Mouse (Mus musculus): ENCODE results near the gene Crybg1.

DNA sequence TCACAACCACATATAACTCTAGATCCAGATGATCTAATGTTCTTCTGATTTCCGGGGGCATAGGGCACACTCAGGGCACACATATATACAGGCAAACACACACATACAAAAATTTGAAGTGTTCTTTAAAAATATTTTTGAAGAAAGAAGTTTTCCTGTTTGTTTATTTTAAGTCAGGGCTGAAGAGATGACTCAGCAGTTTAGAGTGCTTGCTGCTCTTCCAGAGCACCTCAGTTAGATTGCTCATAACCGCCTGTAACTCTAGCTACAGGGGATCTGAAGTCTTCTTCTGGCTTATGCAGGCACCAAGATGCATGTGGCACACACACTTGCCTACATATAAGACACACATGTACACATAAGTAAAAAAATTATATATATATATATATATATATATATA, 56.9 kb downstream of the Crybg1 start:
- TF ChIP-seq CTCF (IDR thresholded peaks at IDR 0.05; ENCODE audit: extremely low read depth, insufficient read depth, insufficient read length, insufficient replicate concordance) (no peak), POLR2A (IDR thresholded peaks at IDR 0.05; ENCODE audit: low read depth, low read length) (no peak)

Data from spleen, adult 2 months (tissue).